Mouse (Mus musculus): ENCODE data around the gene Adam22. TPM values are rescaled to one million over a fixed set of nuclear protein-coding genes. Genes with fewer than 3 reads are reported as not detected.

Gene Adam22
- polyA plus RNA-seq, 1 experiment: 98.1 TPM

- no peak overlapping the region for H3K4me3 ChIP-seq (replicated peaks; ENCODE audit: insufficient read depth, low read depth, low read length)
- H3K27me3 ChIP-seq (ENCODE audit: control insufficient read depth, insufficient read depth, low read length): no peaks in the 10 kb centered on the region
- TF ChIP-seq CTCF (IDR thresholded peaks at IDR 0.05; ENCODE audit: borderline replicate concordance, insufficient read depth, low read depth, low read length): no peak
- TF ChIP-seq POLR2A (IDR thresholded peaks at IDR 0.05; ENCODE audit: borderline replicate concordance, insufficient read depth, low read length): no peak
- H3K4me1 ChIP-seq (ENCODE audit: control insufficient read depth, insufficient read depth, low read length): peaks cover under 1% of the 10 kb centered on the region; the same call in 1 of the 2 replicates
- peak in 1 of 2 experiments; percentile 36 for DNase-seq
- no peak overlapping the region for H3K27ac ChIP-seq (ENCODE audit: insufficient read depth, low read length)
- 43% methylated on average over 4 of the region's 4 CpGs for WGBS
Observed at GRCm38 (mm10) chr5:8310907-8311306, 57.1 kb downstream of the Adam22 start.

GRCm38 (mm10) chr5:8297719-8298419 lies 70.1 kb downstream of the Adam22 start:
- Histone ChIP-seq H3K27me3 (ENCODE audit: control insufficient read depth, insufficient read depth, low read length) (no peaks in the 10 kb centered on the region), H3K27ac (ENCODE audit: insufficient read depth, low read length) (no peak overlapping the region), H3K4me3 (replicated peaks; ENCODE audit: insufficient read depth, low read depth, low read length) (no peak overlapping the region), H3K4me1 (ENCODE audit: control insufficient read depth, insufficient read depth, low read length) (peaks cover 5% of the 10 kb centered on the region)
- DNase-seq: no peak
- WGBS: 31% methylated on average over 10 of the region's 10 CpGs
- TF ChIP-seq CTCF (IDR thresholded peaks at IDR 0.05; ENCODE audit: borderline replicate concordance, insufficient read depth, low read depth, low read length) (no peak), POLR2A (IDR thresholded peaks at IDR 0.05; ENCODE audit: borderline replicate concordance, insufficient read depth, low read length) (no peak)

- no peak for TF ChIP-seq POLR2A (IDR thresholded peaks at IDR 0.05; ENCODE audit: borderline replicate concordance, insufficient read depth, low read length)
- no peak for TF ChIP-seq CTCF (IDR thresholded peaks at IDR 0.05; ENCODE audit: borderline replicate concordance, insufficient read depth, low read depth, low read length)
- DNase-seq: no peak
- Histone ChIP-seq H3K27me3 (ENCODE audit: control insufficient read depth, insufficient read depth, low read length) (no peaks in the 10 kb centered on the region), H3K4me3 (replicated peaks; ENCODE audit: insufficient read depth, low read depth, low read length) (no peak overlapping the region), H3K4me1 (ENCODE audit: control insufficient read depth, insufficient read depth, low read length) (peaks cover 10% of the 10 kb centered on the region; the same call in 1 of the 2 replicates), H3K27ac (ENCODE audit: insufficient read depth, low read length) (no peak overlapping the region)
- WGBS: 30% methylated on average over 1 of the region's 1 CpGs
Observed at GRCm38 (mm10) chr5:8293287-8293686, 74.7 kb downstream of the Adam22 start.

GRCm38 (mm10) chr5:8291496-8291895 lies 76.5 kb downstream of the Adam22 start:
- TF ChIP-seq CTCF (IDR thresholded peaks at IDR 0.05; ENCODE audit: borderline replicate concordance, insufficient read depth, low read depth, low read length) (no peak), POLR2A (IDR thresholded peaks at IDR 0.05; ENCODE audit: borderline replicate concordance, insufficient read depth, low read length) (no peak)
- 95% methylated on average over 1 of the region's 1 CpGs for WGBS

GRCm38 (mm10) chr5:8289678-8290614 lies 78.0 kb downstream of the Adam22 start:
- Histone ChIP-seq H3K27me3 (ENCODE audit: control insufficient read depth, insufficient read depth, low read length) (no peaks in the 10 kb centered on the region), H3K4me1 (ENCODE audit: control insufficient read depth, insufficient read depth, low read length) (peaks cover 10% of the 10 kb centered on the region; the same call in 1 of the 2 replicates), H3K4me3 (replicated peaks; ENCODE audit: insufficient read depth, low read depth, low read length) (no peak overlapping the region), H3K27ac (ENCODE audit: insufficient read depth, low read length) (no peak overlapping the region)
- DNase-seq: peak in 1 of 2 experiments; percentile 66
- WGBS: 35% methylated on average over 6 of the region's 6 CpGs
- TF ChIP-seq POLR2A (IDR thresholded peaks at IDR 0.05; ENCODE audit: borderline replicate concordance, insufficient read depth, low read length): no peak

More at GRCm38 (mm10) chr5:8291496-8291895, 76.5 kb downstream of the Adam22 start:
- Histone ChIP-seq H3K27me3 (ENCODE audit: control insufficient read depth, insufficient read depth, low read length) (no peaks in the 10 kb centered on the region), H3K4me1 (ENCODE audit: control insufficient read depth, insufficient read depth, low read length) (peaks cover 10% of the 10 kb centered on the region; the same call in 1 of the 2 replicates), H3K27ac (ENCODE audit: insufficient read depth, low read length) (no peak overlapping the region), H3K4me3 (replicated peaks; ENCODE audit: insufficient read depth, low read depth, low read length) (no peak overlapping the region)
- no peak for DNase-seq

- no peak for DNase-seq
- Histone ChIP-seq H3K27ac (ENCODE audit: insufficient read depth, low read length) (no peak overlapping the region), H3K4me3 (replicated peaks; ENCODE audit: insufficient read depth, low read depth, low read length) (no peak overlapping the region), H3K4me1 (ENCODE audit: control insufficient read depth, insufficient read depth, low read length) (no peaks in the 10 kb centered on the region), H3K27me3 (ENCODE audit: control insufficient read depth, insufficient read depth, low read length) (no peaks in the 10 kb centered on the region)
- TF ChIP-seq CTCF (IDR thresholded peaks at IDR 0.05; ENCODE audit: borderline replicate concordance, insufficient read depth, low read depth, low read length): no peak
- TF ChIP-seq POLR2A (IDR thresholded peaks at IDR 0.05; ENCODE audit: borderline replicate concordance, insufficient read depth, low read length): no peak
- 89% methylated on average over 5 of the region's 5 CpGs for WGBS
Observed at GRCm38 (mm10) chr5:8284123-8284522, 83.8 kb downstream of the Adam22 start.

- no peaks in the 10 kb centered on the region for H3K27me3 ChIP-seq (ENCODE audit: control insufficient read depth, insufficient read depth, low read length)
- WGBS: 90% methylated on average over 1 of the region's 1 CpGs
- DNase-seq: no peak
- no peak overlapping the region for H3K4me3 ChIP-seq (replicated peaks; ENCODE audit: insufficient read depth, low read depth, low read length)
- no peaks in the 10 kb centered on the region for H3K4me1 ChIP-seq (ENCODE audit: control insufficient read depth, insufficient read depth, low read length)
- H3K27ac ChIP-seq (ENCODE audit: insufficient read depth, low read length): no peak overlapping the region
- TF ChIP-seq CTCF (IDR thresholded peaks at IDR 0.05; ENCODE audit: borderline replicate concordance, insufficient read depth, low read depth, low read length) (no peak), POLR2A (IDR thresholded peaks at IDR 0.05; ENCODE audit: borderline replicate concordance, insufficient read depth, low read length) (no peak)
Observed at GRCm38 (mm10) chr5:8276141-8276540, 91.8 kb downstream of the Adam22 start.

All from cerebellum, adult 2 months (tissue).